Mouse (Mus musculus) embryo, embryonic 9.5 days (tissue): ENCODE measurements at regions not wholly inside any gene's neighbourhood (a gene's known extent, or its start where the extent isn't known, plus 50 kb on each side); places are given as distances from the start of the nearest gene placed in this dataset.

Experiments used
- DNase-seq: peaks from one replicate; pipeline ENCODE4 v3.0.0-alpha.2; 2017; ENCODE audit errors: extremely low spot score

DNA sequence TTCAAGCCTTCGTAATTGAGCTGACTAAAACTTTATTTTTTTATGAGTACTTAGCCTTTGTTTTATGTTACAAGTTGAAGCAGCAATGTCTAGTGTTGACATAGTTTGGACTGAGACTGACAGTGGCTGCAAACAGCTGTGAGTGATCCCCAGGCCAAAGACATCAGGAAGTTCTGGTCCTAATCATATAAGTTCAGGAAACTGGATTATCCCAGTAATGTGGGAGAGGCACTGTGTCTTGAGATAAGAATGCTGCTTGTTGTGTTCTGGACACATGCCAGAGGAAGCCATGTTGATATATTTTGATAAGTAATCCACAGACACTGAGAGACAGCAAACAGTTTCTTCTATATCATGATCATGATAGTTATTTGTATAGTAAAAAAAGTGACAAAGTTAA is 153.4 kb downstream of the Lrriq3 start:
- DNase-seq = no peak

DNA sequence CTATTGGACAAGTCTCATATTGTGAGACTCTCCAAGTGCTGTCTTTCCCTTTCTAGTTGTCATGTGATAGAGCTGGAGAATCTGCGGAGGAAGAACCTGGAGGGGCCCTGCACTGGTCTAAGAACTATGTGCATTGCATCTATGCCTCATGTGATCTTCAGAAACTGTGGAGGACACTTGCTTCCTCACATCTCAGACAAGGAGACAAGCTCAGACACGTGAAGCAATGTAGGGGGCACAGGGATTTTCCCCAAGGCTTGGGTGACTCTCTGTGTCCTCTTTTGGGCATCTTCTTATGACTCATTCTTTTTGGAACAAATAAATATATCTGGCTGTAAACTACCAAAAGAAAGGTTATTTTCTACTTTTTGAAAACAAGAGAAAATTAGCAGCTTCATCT is 153.9 kb downstream of the Lrriq3 start:
- no peak for DNase-seq

DNA sequence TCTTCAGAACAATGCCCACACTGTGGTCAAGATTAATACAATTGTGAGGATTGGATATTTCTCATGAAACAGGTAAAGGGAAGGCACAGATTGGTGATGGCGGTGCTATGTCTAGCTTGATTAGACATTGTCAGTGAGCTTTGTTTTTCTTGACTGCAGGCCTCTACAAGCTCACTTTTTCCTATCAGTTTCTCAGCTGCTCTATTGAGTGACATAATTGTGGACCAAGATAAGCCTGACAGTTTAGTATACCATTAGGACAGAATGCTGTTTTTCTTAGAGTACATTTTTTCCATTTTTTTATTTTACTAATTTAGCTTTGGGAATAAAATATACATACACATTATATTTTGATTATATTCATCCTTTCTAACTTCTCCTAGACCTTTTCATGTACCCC is 154.7 kb downstream of the Lrriq3 start:
- DNase-seq = no peak

DNA sequence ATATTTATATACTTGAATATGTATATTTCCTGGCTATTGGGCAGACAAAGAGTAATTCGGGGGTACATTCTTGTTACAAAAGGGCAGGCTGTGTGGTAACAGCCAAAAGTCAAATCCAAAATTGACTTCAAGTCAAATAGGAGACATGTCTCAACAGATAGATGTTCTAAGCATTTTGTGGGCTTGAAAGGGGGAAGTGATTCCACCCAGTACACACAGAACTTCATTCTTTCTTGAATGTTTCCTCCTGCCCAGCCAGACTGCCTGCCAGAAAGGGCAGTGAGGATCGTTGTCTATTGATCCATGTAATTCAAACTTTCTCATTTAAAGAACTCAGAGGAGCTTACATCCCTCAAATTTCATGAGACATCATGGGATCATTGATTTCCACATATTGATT is 157.7 kb downstream of the Lrriq3 start:
- no peak for DNase-seq

DNA sequence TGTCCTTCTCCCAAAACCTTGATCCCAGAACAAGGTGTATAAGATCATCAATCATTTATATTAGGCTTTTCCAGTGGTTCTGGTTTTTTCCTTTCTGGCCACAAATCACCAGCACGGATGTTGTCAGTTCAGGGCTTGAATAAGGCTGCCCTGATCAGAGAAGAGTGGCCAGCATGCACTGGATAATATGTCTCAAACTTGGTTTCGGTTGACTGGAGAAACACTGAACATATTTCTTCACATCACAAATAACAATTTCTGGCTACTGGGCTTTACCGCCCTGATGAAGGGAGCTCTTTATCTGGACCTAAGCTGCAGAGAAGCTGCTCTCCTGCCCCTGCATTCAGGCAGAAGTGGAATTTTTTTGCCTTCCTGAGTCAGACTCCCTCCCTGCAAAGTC is 205.0 kb downstream of the Lrriq3 start:
- no peak for DNase-seq

DNA sequence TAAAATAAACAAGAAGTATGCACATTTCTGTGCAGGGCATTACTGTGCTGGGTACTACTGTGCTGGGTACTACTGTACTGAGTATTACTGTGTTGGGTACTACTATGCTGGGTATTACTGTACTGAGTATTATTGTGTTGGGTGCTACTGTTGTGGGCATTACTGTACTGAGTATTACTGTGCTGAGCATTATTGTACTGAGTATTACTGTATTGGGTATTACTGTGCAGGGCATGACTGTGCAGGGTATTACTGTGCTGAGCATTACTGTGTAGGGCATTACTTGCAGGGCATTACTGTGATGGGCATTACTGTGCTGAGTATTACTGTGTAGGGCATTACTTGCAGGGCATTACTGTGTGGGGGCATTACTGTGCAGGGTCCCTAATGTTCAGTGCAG is 205.5 kb downstream of the Lrriq3 start:
- no peak for DNase-seq

DNA sequence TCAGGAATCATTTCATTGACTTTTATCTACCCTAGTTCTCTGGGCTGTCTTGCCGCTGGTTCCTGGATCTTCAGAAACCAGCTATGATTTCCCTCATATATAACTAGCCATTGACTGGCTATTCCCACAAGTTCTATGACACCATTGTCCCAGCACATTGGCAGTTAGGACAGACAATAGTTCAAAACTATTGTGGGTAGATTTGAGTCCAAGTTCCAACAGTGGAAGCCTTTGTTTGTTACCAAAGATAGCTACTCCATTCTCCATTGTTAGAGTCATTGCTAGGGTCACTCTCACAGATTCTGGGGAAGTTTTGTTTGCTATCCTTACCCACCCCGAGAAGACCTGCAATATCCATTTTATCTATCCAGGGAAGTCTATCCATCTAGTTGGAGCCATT is 229.1 kb downstream of the Lrriq3 start:
- DNase-seq = no peak

DNA sequence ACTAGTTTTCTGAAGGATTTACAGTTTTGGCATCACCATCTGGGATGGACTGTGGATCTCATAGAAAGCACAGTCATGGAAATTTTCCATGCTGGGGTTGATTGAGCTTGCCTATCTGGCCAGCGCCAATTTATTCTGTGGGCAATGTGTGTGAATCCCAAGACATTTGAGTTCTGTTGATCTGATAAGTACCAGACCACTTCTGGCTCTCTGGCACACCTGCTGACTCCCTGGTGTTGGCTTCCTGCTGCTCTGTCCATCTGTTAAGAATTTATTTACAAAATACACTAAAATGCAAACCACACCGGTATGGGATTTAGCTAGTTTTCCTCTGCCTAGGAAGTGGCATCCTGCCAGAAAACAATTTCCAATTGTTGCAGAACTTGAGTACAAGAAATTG is 236.5 kb downstream of the Lrriq3 start:
- DNase-seq = no peak

DNA sequence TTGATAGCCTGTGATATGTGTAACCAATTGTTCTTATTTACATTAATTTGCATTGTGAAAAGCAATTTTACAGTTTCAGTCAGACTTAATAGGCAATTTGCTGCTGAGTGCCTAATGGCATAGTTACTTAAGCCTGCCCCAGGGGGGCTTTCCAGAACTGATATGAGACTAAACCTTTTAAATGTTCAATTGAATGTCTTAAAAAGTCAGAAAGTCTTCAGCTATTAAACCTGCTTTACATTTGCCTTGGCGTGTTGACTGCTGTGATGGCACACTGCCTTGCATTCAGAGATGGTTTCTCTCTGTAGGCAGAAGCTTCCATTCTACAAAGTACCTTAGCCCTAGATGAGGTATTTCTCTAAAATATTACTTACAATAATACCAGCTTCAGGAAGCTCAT is 256.0 kb downstream of the Lrriq3 start:
- DNase-seq = no peak

DNA sequence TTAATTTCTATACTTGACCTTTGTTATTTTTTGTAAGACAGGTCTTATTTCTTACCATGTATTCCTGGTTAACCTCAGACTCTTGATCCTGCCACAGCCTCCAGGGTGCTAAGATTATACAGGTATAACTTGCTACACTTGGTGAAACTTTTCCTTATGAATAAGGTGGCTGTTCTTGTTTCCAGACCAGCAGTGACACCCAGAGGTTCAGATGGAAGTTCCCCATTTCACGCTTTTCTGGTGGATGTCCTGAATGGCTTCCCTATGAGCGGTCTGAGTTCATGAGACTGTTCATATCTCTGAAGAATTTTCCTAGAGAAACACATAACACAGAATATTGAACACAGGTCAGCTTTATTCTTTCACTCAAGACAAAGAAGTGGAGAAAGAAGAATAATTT is 258.4 kb downstream of the Lrriq3 start:
- no peak for DNase-seq

DNA sequence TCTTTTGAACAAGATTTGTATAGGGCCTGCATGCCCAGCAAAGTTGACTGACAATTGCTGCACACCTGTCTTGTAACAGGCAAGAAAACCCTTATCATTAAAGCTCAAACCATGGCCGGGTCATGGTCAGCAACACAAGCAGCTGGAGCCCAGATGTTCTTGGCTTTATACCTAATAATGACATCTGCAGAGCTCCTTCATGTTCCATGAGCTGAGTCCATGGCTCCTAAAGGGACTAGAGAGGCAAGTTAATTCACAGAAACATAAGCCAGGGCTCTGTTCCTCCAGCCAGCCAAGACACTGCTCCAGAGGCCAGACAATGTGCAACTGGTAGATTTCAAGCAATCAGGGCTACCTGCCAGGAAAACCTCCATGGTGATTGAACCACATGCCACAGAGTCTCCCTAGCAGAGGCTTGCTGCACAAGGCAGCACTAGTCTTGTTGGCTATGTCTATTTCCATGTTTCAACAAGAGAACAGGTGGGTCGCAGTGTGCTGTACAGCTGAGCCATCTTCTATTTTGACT is 259.1 kb downstream of the Lrriq3 start:
- no peak for DNase-seq

DNA sequence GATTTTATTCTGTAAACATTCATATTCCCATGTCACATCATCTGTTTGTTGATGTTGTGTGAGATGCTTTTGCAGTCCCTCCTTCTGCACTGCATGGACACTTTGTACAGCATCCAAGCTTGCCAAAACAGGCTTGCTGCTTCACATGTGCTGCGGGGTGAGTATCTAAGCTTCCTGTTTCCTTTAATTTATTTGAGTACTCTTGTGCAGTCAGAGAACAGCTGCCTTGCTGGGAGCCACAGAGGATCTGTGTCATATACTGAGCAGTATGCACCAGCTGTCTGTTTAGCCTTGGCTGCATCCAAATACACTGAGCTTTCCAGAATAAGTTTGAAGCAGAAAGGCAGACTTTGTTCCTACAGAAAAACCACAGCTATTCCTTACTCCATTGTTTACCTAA is 267.2 kb downstream of the Lrriq3 start:
- no peak for DNase-seq

DNA sequence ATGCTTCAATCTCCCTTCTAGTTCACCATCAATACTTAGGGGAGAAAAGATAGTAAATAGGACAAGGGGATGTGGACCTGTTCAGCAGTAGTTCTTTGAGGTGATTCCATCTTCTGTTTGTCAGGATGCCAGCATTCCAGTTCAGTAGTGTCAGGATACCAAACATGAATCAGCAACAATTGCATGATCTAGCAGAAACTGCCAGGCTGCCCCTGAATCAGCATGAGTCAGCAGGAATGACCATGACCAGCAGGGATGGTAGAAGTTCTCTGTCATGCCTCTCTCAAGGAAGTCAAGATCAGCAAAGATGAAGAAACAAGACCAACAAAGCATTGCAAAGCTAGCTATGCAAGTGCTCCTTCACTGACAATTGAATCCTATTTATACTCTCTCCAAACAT is 277.5 kb downstream of the Lrriq3 start:
- DNase-seq = no peak

DNA sequence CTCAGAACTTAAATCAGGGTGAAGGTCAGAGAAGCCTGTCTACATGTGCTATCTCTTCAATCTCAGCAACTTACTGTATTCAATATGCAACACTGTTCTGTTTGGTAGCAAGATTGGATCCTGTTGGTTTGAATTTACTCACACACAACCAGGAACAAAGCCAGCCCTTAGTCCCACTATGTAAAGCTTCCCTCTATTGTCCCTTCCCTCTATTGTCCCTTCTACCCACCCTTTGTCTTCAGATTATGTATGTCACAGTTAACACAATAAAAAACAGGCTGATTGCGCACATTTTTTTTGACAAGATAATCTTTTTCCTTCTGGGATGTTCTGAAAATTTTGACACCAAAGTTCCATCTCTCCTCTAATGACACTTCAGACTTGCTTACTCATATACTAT is 280.4 kb downstream of the Lrriq3 start:
- DNase-seq = no peak

DNA sequence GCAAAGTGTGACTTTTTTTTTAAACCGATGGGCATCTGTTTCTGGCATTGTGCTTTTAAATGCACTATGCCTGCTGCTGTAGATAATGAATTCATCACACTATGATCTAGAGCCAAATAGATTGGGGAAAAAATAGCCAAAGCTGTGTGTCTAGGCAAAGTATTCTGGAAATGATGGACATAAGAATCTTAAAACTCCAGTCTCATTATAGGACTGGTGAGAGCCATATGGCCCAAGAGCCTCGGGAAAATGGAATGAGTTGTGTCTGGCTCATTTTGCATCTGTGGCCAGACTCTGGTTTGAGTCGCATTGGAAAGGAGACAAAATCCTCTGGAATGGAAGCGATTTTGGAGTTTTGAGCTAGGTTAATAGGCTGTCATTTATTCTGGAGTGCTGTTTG is 288.7 kb downstream of the Lrriq3 start:
- no peak for DNase-seq

DNA sequence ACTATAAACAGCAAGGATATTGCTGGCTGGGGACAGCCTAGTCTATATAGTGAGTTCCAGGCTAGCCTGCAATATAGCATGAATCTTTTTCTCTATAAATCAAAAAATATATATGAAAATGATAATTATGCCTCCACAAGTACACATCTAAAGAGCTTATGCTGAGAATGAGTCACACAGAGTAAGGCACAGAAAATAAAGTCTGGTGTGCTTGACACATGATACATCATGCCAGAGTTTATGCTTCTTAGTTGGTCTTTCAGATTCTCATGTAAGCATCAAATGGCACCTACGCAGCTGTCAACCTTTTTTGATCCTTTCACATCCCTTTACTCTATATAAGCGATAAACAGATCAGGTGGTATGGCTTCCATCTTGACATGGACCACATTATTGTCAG is 289.6 kb downstream of the Lrriq3 start:
- DNase-seq = no peak

DNA sequence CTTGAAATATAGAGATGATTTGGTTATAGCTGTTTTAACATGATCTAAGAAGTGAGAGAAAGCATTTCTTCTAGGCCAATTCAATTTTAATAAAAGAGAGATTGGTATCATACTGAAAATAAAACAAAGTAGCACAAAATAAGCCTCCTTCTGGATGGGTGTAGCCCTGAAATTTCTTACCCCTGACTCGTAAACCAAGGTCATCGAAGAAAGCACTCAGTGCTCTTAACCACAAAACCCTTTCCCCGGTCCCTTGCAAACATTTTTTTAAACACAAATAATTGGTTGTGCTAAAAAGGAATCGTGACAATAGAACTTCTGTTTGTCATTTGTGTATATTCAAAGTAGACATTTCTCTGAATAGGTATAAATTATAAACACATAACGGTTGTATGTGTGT is 297.4 kb downstream of the Lrriq3 start:
- no peak for DNase-seq

DNA sequence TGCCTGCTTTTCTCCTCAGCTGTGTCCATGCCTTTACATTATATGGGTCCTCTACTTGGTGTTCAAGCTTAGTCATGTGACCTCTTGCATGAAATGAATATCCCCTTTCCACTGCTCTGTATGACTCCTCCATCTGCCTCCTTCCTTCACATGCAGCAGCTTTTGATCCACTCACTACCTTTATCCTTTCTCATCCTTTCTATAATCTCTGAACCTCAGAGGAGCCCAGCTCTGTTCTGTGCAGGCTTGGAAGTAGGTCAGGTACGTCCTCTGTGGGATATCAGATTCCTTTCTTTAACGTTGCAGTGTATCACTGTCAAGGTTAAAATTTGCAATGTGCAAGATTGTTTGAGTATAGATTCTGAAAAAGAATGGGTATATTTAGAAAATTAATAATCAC is 302.9 kb downstream of the Lrriq3 start:
- no peak for DNase-seq

DNA sequence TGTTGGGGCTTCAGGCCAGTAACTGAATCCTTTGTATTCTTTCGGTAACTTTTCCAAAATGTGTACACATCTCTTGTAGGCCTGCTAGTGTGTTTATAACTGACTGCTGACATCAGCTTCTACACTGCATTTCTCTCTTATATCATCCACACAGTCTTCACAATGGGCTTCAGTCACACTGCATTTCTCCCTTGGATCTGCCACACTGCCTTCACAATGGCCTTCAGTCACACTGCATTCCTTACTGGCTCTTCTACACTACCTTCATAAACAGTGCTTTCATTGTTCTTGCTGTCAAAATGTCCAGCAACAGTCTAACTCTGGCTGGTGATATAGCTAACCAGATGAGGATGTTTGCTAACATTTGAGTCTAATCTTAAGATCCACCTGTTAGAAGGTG is 308.5 kb downstream of the Lrriq3 start:
- DNase-seq = no peak

DNA sequence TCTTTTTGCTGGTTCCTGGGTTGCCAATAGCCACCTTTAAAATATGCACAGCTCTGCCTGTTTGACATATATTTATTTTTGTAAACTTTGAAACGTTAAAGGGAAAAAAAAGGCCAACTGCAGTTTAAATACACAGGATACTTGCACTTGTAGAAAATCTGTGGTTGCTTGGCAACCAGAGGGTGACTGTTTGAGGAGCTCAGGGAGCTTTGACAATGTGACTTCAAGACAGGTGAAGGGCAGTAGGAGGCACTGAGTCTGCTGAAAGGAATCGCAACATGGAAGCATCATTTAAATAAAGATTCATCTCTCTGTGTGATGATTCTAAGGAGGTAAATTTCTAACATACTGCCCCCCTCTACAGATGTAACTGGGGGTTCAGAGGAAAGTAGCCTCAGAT is 315.7 kb downstream of the Lrriq3 start:
- DNase-seq = no peak

DNA sequence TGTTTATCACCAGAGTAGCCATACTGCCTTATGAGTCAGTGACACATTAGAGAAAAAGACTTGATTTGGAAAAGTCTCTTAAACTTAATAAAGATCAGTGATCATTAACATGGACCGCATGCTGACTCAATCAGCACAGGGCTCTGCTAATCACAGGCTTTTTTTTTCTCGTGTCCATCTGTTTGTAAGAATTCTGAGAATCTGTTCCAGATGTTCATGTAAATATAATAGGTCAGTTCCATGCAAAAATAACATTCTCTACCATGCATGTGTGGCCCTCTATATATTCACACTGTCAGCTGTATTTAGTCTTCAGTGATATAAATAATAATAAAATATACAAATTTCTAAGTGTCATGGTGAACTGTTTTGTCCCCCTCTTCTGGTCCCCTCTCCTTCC is 316.1 kb downstream of the Lrriq3 start:
- no peak for DNase-seq

DNA sequence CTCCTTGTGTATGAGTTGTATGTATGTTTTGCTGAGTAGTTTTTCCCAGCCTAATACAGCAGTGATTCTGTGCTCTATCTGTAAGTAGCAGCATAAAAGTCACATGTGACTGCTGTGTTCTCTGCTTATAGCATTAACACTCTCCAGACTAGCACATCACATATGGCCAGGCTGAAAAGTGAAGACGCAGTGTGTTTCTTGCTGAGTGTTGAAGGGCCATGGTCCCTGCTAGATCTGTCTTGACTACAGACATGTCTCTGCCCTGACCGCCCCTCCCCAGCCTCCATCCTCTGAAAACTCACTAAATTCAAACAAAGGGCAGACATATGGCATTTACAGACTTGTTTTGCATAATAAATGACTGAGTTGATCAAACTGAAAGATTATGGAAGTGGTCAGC is 316.6 kb downstream of the Lrriq3 start:
- no peak for DNase-seq

DNA sequence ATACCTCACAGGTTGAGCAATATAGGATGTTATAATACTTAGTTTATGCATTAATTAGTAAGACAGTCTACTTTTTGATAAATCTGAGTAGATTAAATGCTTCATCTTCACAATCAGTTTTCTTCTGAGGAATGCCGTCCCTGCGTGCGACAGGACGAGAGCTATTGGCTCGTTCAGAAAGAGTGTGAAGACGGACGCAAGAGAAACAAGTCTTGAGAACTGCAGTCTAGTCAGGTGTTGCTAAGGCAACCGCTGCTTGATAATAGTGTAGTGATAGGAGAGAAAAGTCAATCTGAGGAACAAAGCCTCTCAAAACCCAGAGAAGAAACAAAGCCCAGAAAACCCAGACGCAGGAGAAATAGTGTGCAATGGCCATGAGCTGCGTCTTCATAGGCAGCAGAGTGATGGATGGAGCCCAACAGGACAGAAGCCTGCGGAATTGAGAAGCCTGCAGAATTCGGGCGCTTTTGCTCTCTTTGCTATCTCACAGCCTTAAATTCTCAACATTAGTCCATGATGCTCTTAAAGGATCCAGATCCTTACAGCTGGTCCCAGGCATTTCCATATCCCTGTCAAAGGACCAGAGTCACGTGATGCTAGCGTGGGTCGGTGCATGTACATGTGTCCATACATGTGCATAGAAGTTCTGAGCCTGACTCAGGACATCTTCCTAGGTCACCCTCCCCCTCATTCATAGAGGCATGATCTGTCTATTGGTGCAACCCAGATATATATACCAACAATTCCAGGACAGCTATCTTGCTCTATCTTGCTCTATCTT is 366.7 kb downstream of the Lrriq3 start:
- no peak for DNase-seq

DNA sequence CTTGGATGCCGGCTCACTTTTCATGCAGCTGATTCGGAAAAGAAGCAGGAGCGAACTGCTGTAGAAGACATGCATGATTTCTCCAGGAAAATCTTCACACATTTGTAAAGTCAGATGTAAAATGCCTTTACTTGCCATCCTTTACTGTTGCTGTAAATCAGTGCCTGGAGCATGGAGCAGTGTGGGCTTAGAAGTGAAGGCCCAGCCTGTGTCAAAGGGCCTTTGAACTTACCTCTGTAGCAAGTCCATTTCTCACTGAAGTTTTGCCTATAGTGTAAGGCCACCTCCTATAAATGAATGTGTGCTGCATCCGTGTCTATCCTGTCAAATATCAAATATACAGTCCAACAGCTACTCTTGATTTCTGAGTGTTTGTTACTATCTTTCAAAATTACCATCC is 368.9 kb downstream of the Lrriq3 start:
- DNase-seq = no peak
